ENCODE assay signal across 17 mouse cellular contexts in the genomic region with DNA sequence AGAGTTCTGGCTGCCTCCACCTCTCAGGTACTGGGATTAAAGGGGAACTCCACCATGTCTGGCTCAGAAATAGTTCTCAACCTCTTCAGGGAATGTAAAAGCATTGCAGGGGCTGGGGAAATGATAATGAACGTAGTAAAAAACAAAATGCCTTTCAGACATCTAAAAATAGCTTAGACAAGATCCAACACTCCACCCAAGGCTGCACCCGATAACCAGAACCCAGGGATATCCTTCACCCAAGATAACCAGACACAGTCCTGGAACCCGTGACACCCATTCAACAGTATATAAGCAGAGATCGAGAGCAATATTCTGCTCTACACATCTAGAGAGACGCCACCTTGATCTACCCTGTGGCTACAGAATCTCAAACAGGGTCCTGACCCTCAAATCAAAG. TPM values are rescaled to one million over a fixed set of nuclear protein-coding genes. Genes with fewer than 3 reads are reported as not detected.
A peak's percentile ranks its signal among the peaks of the same experiment; 100 is the strongest.
DNase-seq lines count a peak whose midpoint lies in the region; ATAC-seq and TF ChIP-seq lines count a peak whose summit lies in the region.
"Had no signal": no experiment of that assay in that cellular context is flagged by ENCODE, and none has a peak within 500 bp of the region (broad histone marks: within the 10 kb centered on the region; RNA-seq: fewer than 3 reads in every experiment).

No protein-coding gene starts in this region.

- H3K4me1 ChIP-seq in CH12.LX (ENCODE audit: control insufficient read depth in 1 of 2, insufficient read depth in 2 of 2): peaks cover 14 to 65% of the 10 kb centered on the region in 2 experiments; a peak in 3 of 4 replicates
- H3K4me1 ChIP-seq in erythroblast, embryonic 14.5 days (ENCODE audit: control insufficient read depth): peaks cover 39% of the 10 kb centered on the region
- H3K4me1 ChIP-seq in liver, embryonic 15.5 days (replicated peaks): peaks cover 41% of the 10 kb centered on the region
- H3K4me1 ChIP-seq: neural tube, embryonic 12.5 days had no signal

- in situ Hi-C loops in CH12.LX (cut with MboI; ENCODE audit: low pct_ligation_motif_present, low pct_unique_long_range_greater_than_20kb, low sequenced_read_pairs): no loop called here

- H3K4me3 ChIP-seq in CH12.LX (replicated peaks in 1 of 3; ENCODE audit: low read depth in 2 of 3, low read length in 2 of 3, poor library complexity in 1 of 3): no peak overlapping the region
- H3K4me3 ChIP-seq in erythroblast, embryonic 14.5 days (replicated peaks): peak overlapping the region; percentile 61
- H3K4me3 ChIP-seq in liver, embryonic 15.5 days (replicated peaks): peak overlapping the region; percentile 46; the same call in 1 of the 2 replicates
- H3K4me3 ChIP-seq: embryonic facial prominence, embryonic 12.5 days; forebrain, embryonic 10.5 days; neural tube, embryonic 12.5 days had no signal

- no peak for TF ChIP-seq RAD21 in CH12.LX (IDR thresholded peaks at IDR 0.05; ENCODE audit: low read depth, low read length)

- peak; percentile 96 for ATAC-seq in liver, embryonic 15.5 days (ENCODE audit: insufficient read depth)
- ATAC-seq: hindbrain, embryonic 16.5 days had no signal

- TF ChIP-seq EP300 in CH12.LX (IDR thresholded peaks at IDR 0.05; ENCODE audit: low read length): no peak

- 0 out of 2 replicates have a peak overlapping the region, but pooled peaks have one; percentile 68 for H3K4me2 ChIP-seq in CH12.LX (ENCODE audit: insufficient read depth, low read depth, poor library complexity, severe bottlenecking)
- H3K4me2 ChIP-seq in liver, embryonic 15.5 days: peak overlapping the region; percentile 65
- H3K4me2 ChIP-seq: embryonic facial prominence, embryonic 12.5 days; neural tube, embryonic 12.5 days had no signal

- H3K36me3 ChIP-seq in CH12.LX (replicated peaks in 1 of 2; ENCODE audit: control insufficient read depth in 1 of 2, insufficient read depth in 1 of 2, low read length in 1 of 2): no peaks in the 10 kb centered on the region
- H3K36me3 ChIP-seq in erythroblast, embryonic 14.5 days (ENCODE audit: control insufficient read depth): no peaks in the 10 kb centered on the region
- H3K36me3 ChIP-seq in liver, embryonic 15.5 days (replicated peaks): no peaks in the 10 kb centered on the region
- H3K36me3 ChIP-seq: embryonic facial prominence, embryonic 12.5 days; forebrain, embryonic 10.5 days; neural tube, embryonic 12.5 days had no signal

- TF ChIP-seq CTCF in CH12.LX (conservative IDR thresholded peaks at IDR 0.05 in 1 of 2, IDR thresholded peaks at IDR 0.05 in 1 of 2; ENCODE audit: low read depth in 2 of 2, low read length in 2 of 2): no peak

- WGBS in liver, embryonic 15.5 days (ENCODE audit: insufficient replicate concordance): 26% methylated on average over 5 of the region's 5 CpGs

- H3K9me3 ChIP-seq in CH12.LX (replicated peaks; ENCODE audit: low read length): peaks cover 11% of the 10 kb centered on the region
- H3K9me3 ChIP-seq in erythroblast, embryonic 14.5 days (ENCODE audit: control insufficient read depth, low read length): peaks cover 15% of the 10 kb centered on the region
- H3K9me3 ChIP-seq in liver, embryonic 15.5 days (replicated peaks): no peaks in the 10 kb centered on the region
- H3K9me3 ChIP-seq: embryonic facial prominence, embryonic 12.5 days; neural tube, embryonic 12.5 days had no signal

- H3K79me2 ChIP-seq in CH12.LX (replicated peaks; ENCODE audit: control insufficient read depth, extremely low read depth, insufficient read depth, poor library complexity, severe bottlenecking): no peaks in the 10 kb centered on the region

- H3K9ac ChIP-seq in CH12.LX (ENCODE audit: insufficient read depth, low read depth): no peak overlapping the region
- H3K9ac ChIP-seq in liver, embryonic 15.5 days: no peak overlapping the region
- H3K9ac ChIP-seq: embryonic facial prominence, embryonic 12.5 days; neural tube, embryonic 12.5 days had no signal

- no peaks in the 10 kb centered on the region for H3K27me3 ChIP-seq in CH12.LX (replicated peaks)
- peaks cover 4% of the 10 kb centered on the region for H3K27me3 ChIP-seq in erythroblast, embryonic 14.5 days (ENCODE audit: control insufficient read depth)
- H3K27me3 ChIP-seq in liver, embryonic 15.5 days: no peaks in the 10 kb centered on the region
- H3K27me3 ChIP-seq: embryonic facial prominence, embryonic 12.5 days; neural tube, embryonic 12.5 days had no signal

- DNase-seq in A20 (ENCODE audit: low read depth, low spot score) (peak; percentile 28), CH12.LX (ENCODE audit: extremely low read depth) (no peak)
- no peak for DNase-seq in thymus, postnatal 0 days (ENCODE audit: low spot score)
- DNase-seq in embryo, embryonic 9.5 days (ENCODE audit: extremely low spot score): no peak
- DNase-seq in kidney, postnatal 25 days: no peak
- DNase-seq: cerebellum, adult 11-12 months; cerebellum, postnatal 36 days; kidney, adult 8-10 months; layer of hippocampus, postnatal 36 days; left cerebral cortex, postnatal 4 days had no signal

- TF ChIP-seq POLR2A in CH12.LX (IDR thresholded peaks at IDR 0.05; ENCODE audit: low read depth, low read length): no peak

- dilution Hi-C loops in CH12.LX (cut with MboI; ENCODE audit: extremely low pct_ligation_motif_present, extremely low pct_unique_long_range_greater_than_20kb, low sequenced_read_pairs): no loop called here

- no peak overlapping the region for H3K27ac ChIP-seq in CH12.LX (ENCODE audit: insufficient read depth, low read depth)
- H3K27ac ChIP-seq in liver, embryonic 15.5 days (replicated peaks): peak overlapping the region; percentile 86
- H3K27ac ChIP-seq: embryonic facial prominence, embryonic 12.5 days; forebrain, embryonic 10.5 days; neural tube, embryonic 12.5 days had no signal

TF ChIP-seq in CH12.LX, 34 proteins besides CTCF, POLR2A, EP300 and RAD21:
- peak; percentile 16; the same call in 1 of the 2 replicates for TF ChIP-seq CHD2 (IDR thresholded peaks at IDR 0.05; ENCODE audit: low read length)
- no peak for TF ChIP-seq BHLHE40 (IDR thresholded peaks at IDR 0.05; ENCODE audit: low read depth, low read length)
- TF ChIP-seq CHD1 (IDR thresholded peaks at IDR 0.05; ENCODE audit: low read depth, low read length): 0 out of 2 replicates have a peak, but pooled peaks have one; percentile 39

RNA-seq across cellular contexts. Expression of gene Cxcr5, which starts 18.4 kb away (rescaled TPM):
- total RNA-seq in CH12.LX (2012; rRNA removed) (27.7 and 30.2 TPM in 2 replicates), CH12.LX (2014; rRNA removed) (75.4 and 93.4 TPM in 2 replicates)
- polyA plus RNA-seq in CH12.LX (2012; ENCODE audit: insufficient read length, low read depth): 61.2 and 70.5 TPM in 2 replicates
- not detected in 2 replicates for polyA plus RNA-seq in erythroblast, embryonic 14.5 days (2012)
- 0.13 TPM in 1 of 2 replicates, not detected in the other for polyA plus RNA-seq in liver, embryonic 15.5 days (2015; fragmentation: Nextera tagmentation; extraction: Ambion mirVana)
- 1.4 and 1.5 TPM in 2 replicates for polyA plus RNA-seq in thymus, postnatal 0 days (2015; fragmentation: Nextera tagmentation; extraction: Ambion mirVana)
- total RNA-seq: gastrocnemius, postnatal 25 days; layer of hippocampus, postnatal 36 days; left cerebral cortex, postnatal 4 days had no signal
- polyA plus RNA-seq: hindbrain, embryonic 16.5 days; neural tube, embryonic 12.5 days had no signal

RNA-seq across cellular contexts. Expression of gene Ddx6, which starts 24.6 kb away (rescaled TPM):
- total RNA-seq in CH12.LX (2012; rRNA removed) (41.5 and 42.3 TPM in 2 replicates), CH12.LX (2014; rRNA removed) (66.7 and 71.4 TPM in 2 replicates)
- 77.1 and 81.2 TPM in 2 replicates for polyA plus RNA-seq in CH12.LX (2012; ENCODE audit: insufficient read length, low read depth)
- 1.2 and 1.7 TPM in 2 replicates for polyA plus RNA-seq in erythroblast, embryonic 14.5 days (2012)
- polyA plus RNA-seq in liver, embryonic 15.5 days (2015; fragmentation: Nextera tagmentation; extraction: Ambion mirVana): 6.1 and 6.6 TPM in 2 replicates
- 22.2 and 29.5 TPM in 2 replicates for polyA plus RNA-seq in thymus, postnatal 0 days (2015; fragmentation: Nextera tagmentation; extraction: Ambion mirVana)

Comparison
In these comparisons a context has a peak if more than half of its experiments do, and no peak if none do; other contexts are left out.
1. H3K4me3 ChIP-seq: peak in erythroblast, embryonic 14.5 days (single experiment) and liver, embryonic 15.5 days (single experiment); none in CH12.LX (0 of 3).
2. RNA of gene Cxcr5, which starts 18.4 kb away (polyA plus RNA-seq): 61.2 to 70.5 TPM in CH12.LX; 1.4 to 1.5 TPM in thymus, postnatal 0 days, 0.13 TPM in liver, embryonic 15.5 days and not detected in erythroblast, embryonic 14.5 days; every median in the first group is over 10 times any median in the second.